Mouse (Mus musculus): Measurements from ENCODE around the gene Plekhg4.

- no peak for TF ChIP-seq CTCF (IDR thresholded peaks at IDR 0.05; ENCODE audit: low read depth)
- no peak for TF ChIP-seq EP300 (IDR thresholded peaks at IDR 0.05; ENCODE audit: low read depth)
Measured at GRCm38 (mm10) chr8:105338992-105339391, 34.1 kb upstream of the Plekhg4 start.

Measured in liver, postnatal 0 days (tissue).